35 mouse cellular contexts compared by ENCODE assay signal in the genomic region with DNA sequence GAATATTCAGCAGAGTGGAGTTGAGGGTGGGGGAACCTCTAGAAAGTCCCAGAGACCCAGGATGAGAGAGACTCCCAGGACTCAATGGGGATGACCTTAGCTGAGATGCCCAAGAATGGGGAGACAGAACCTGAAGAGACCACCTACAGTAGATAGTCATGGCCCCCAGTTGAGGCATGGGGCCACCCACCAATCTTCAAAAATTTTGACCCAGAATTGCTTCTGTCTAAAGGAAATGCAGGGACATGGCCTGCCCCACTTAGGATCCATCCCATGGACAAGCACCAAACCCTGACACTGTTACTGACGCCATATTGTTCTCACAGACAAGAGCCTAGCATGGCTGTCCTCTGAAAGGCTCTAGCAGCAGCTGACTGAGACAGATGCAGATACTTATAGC. TPM values are rescaled to one million over a fixed set of nuclear protein-coding genes. Genes with fewer than 3 reads are reported as not detected.
"Had no signal": no experiment of that assay in that cellular context is flagged by ENCODE, and none has a peak within 500 bp of the region (broad histone marks: within the 10 kb centered on the region; RNA-seq: fewer than 3 reads in every experiment).

No protein-coding gene starts in this region.

- H3K4me2 ChIP-seq: heart, embryonic 11.5 days; heart, embryonic 12.5 days; heart, embryonic 13.5 days; heart, embryonic 15.5 days; hindbrain, embryonic 12.5 days; hindbrain, embryonic 13.5 days; hindbrain, embryonic 14.5 days; hindbrain, embryonic 15.5 days; intestine, embryonic 15.5 days; kidney, embryonic 15.5 days had no signal

- ATAC-seq: hindbrain, embryonic 16.5 days; hindbrain, postnatal 0 days; inflammation-experienced regulatory T-cells, adult 6 months; intestine, embryonic 15.5 days; intestine, embryonic 16.5 days; intestine, postnatal 0 days had no signal

- H3K9ac ChIP-seq: heart, embryonic 12.5 days; heart, embryonic 13.5 days; heart, embryonic 15.5 days; hindbrain, embryonic 12.5 days; hindbrain, embryonic 13.5 days; hindbrain, embryonic 14.5 days; hindbrain, embryonic 15.5 days; intestine, embryonic 15.5 days; kidney, embryonic 15.5 days had no signal

- H3K9me3 ChIP-seq: heart, embryonic 10.5 days; heart, embryonic 13.5 days; heart, embryonic 15.5 days; hindbrain, embryonic 10.5 days; hindbrain, embryonic 12.5 days; hindbrain, embryonic 13.5 days; hindbrain, embryonic 15.5 days; intestine, embryonic 15.5 days; kidney, embryonic 15.5 days had no signal

- H3K4me1 ChIP-seq: heart, embryonic 10.5 days; heart, embryonic 12.5 days; heart, embryonic 15.5 days; hindbrain, embryonic 12.5 days; hindbrain, embryonic 13.5 days; hindbrain, embryonic 15.5 days; intestine, embryonic 15.5 days; kidney, embryonic 15.5 days had no signal

- H3K4me3 ChIP-seq: heart, embryonic 10.5 days; heart, embryonic 12.5 days; heart, embryonic 13.5 days; heart, embryonic 15.5 days; hindbrain, embryonic 10.5 days; hindbrain, embryonic 12.5 days; hindbrain, embryonic 13.5 days; hindbrain, embryonic 15.5 days; intestine, embryonic 15.5 days; kidney, embryonic 15.5 days; layer of hippocampus, adult 2 months had no signal

- H3K27ac ChIP-seq: heart, embryonic 10.5 days; heart, embryonic 13.5 days; heart, embryonic 15.5 days; hindbrain, embryonic 10.5 days; hindbrain, embryonic 12.5 days; hindbrain, embryonic 13.5 days; hindbrain, embryonic 14.5 days; hindbrain, embryonic 15.5 days; hindbrain, postnatal 0 days; intestine, embryonic 15.5 days; kidney, embryonic 15.5 days; kidney, postnatal 0 days; layer of hippocampus, adult 2 months had no signal

- H3K27me3 ChIP-seq: heart, embryonic 12.5 days; heart, embryonic 13.5 days; heart, embryonic 15.5 days; hindbrain, embryonic 12.5 days; hindbrain, embryonic 13.5 days; hindbrain, embryonic 15.5 days; intestine, embryonic 15.5 days; kidney, embryonic 15.5 days had no signal

- DNase-seq: heart, postnatal 10 days; heart, postnatal 14 days; heart, postnatal 36 days; heart, postnatal 4 days; kidney, adult 11 months; kidney, adult 18-20 months; kidney, adult 2 months; kidney, adult 8-10 months; kidney, adult 9 months; kidney, postnatal 10 days; kidney, postnatal 14 days; kidney, postnatal 25 days; kidney, postnatal 36 days; kidney, postnatal 4 days; layer of hippocampus, adult 9-11 months; layer of hippocampus, postnatal 36 days had no signal

- H3K36me3 ChIP-seq: heart, embryonic 10.5 days; heart, embryonic 12.5 days; heart, embryonic 13.5 days; heart, embryonic 15.5 days; hindbrain, embryonic 10.5 days; hindbrain, embryonic 12.5 days; hindbrain, embryonic 13.5 days; hindbrain, embryonic 15.5 days; intestine, embryonic 15.5 days; kidney, embryonic 15.5 days had no signal

RNA-seq across cellular contexts. Expression of a gene that starts 54.4 kb away (rescaled TPM):
- total RNA-seq: hindbrain, postnatal 0 days had no signal
